Mouse (Mus musculus): ENCODE measurements at regions not wholly inside any gene's neighbourhood (a gene's known extent, or its start where the extent isn't known, plus 50 kb on each side); places are given as distances from the start of the nearest gene placed in this dataset.

DNA sequence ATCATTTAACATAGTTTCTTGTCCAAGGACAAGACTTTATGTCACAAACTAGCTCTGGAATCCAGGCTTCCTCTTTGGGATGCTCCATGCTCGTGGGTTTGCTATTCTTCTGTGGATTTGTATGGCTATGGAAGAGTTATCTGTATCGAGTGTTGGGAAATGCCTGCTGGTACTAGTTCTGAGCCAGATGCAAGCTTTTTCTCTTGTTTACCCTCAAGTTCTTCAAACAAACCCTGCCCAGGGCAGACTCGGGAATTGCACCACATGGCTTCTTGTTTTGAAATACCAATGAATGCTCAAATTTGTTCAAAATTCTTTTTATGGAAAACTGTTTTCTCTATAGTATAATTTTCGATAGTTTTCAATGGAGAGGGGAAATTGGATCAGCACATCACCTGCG, 400.5 kb upstream of the Sall1 start:
- DNase-seq (ENCODE audit: low spot score) (no peak), ATAC-seq (replicated peaks; ENCODE audit: insufficient number of reproducible peaks, low FRiP score, low TSS enrichment, low read depth) (no peak)
- no peaks in the 10 kb centered on the region for H3K27me3 ChIP-seq (ENCODE audit: control insufficient read depth, insufficient read depth, low read length)
- WGBS, result 73% methylated on average over 5 of the region's 5 CpGs
- no peak overlapping the region for H3K4me2 ChIP-seq (ENCODE audit: low read depth, low read length)
- H3K9ac ChIP-seq (replicated peaks; ENCODE audit: low read length), result no peak overlapping the region
- H3K36me3 ChIP-seq (replicated peaks; ENCODE audit: control insufficient read depth, insufficient read depth, low read depth, low read length), result no peaks in the 10 kb centered on the region
- H3K9me3 ChIP-seq (replicated peaks; ENCODE audit: control insufficient read depth, low read length), result no peaks in the 10 kb centered on the region
- H3K4me3 ChIP-seq (ENCODE audit: low read depth, low read length), result no peak overlapping the region
- no peak overlapping the region for H3K27ac ChIP-seq (replicated peaks; ENCODE audit: low read depth, low read length)
- no peaks in the 10 kb centered on the region for H3K4me1 ChIP-seq (ENCODE audit: control insufficient read depth, insufficient read depth, low read length)

DNA sequence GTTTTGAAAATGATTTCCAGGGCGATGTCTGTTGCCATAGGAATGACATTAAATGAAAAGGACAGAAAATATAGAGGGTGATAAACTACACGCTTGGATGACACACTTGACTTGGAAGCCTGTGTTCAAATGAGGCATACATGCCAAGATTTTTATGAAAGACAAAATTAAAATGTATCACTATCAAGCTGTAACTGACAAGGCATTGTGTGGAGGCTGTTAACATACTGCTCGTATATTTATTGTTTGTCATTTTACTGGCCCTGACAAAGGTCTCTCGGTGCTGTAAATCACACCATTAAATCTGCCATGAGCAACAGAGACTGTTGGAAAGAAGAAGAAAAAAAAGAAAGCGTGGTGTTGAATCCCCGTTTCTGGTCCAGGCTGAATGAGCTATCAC, 395.3 kb upstream of the Sall1 start:
- Histone ChIP-seq H3K36me3 (replicated peaks; ENCODE audit: control insufficient read depth, insufficient read depth, low read depth, low read length) (no peaks in the 10 kb centered on the region), H3K4me3 (ENCODE audit: low read depth, low read length) (no peak overlapping the region), H3K27me3 (ENCODE audit: control insufficient read depth, insufficient read depth, low read length) (no peaks in the 10 kb centered on the region), H3K4me2 (ENCODE audit: low read depth, low read length) (no peak overlapping the region), H3K9ac (replicated peaks; ENCODE audit: low read length) (no peak overlapping the region), H3K4me1 (ENCODE audit: control insufficient read depth, insufficient read depth, low read length) (no peaks in the 10 kb centered on the region), H3K9me3 (replicated peaks; ENCODE audit: control insufficient read depth, low read length) (no peaks in the 10 kb centered on the region), H3K27ac (replicated peaks; ENCODE audit: low read depth, low read length) (no peak overlapping the region)
- ATAC-seq (replicated peaks; ENCODE audit: insufficient number of reproducible peaks, low FRiP score, low TSS enrichment, low read depth), result no peak
- no peak for DNase-seq (ENCODE audit: low spot score)
- WGBS, result 84% methylated on average over 6 of the region's 6 CpGs

- H3K9ac ChIP-seq (replicated peaks; ENCODE audit: low read length), result no peak overlapping the region
- H3K4me3 ChIP-seq (ENCODE audit: low read depth, low read length), result no peak overlapping the region
- no peaks in the 10 kb centered on the region for H3K27me3 ChIP-seq (ENCODE audit: control insufficient read depth, insufficient read depth, low read length)
- H3K27ac ChIP-seq (replicated peaks; ENCODE audit: low read depth, low read length), result no peak overlapping the region
- no peaks in the 10 kb centered on the region for H3K4me1 ChIP-seq (ENCODE audit: control insufficient read depth, insufficient read depth, low read length)
- H3K36me3 ChIP-seq (replicated peaks; ENCODE audit: control insufficient read depth, insufficient read depth, low read depth, low read length), result no peaks in the 10 kb centered on the region
- DNase-seq (ENCODE audit: low spot score) (no peak), ATAC-seq (replicated peaks; ENCODE audit: insufficient number of reproducible peaks, low FRiP score, low TSS enrichment, low read depth) (no peak)
- H3K9me3 ChIP-seq (replicated peaks; ENCODE audit: control insufficient read depth, low read length), result no peaks in the 10 kb centered on the region
- 98% methylated on average over 3 of the region's 3 CpGs for WGBS
- H3K4me2 ChIP-seq (ENCODE audit: low read depth, low read length), result no peak overlapping the region
Measured at GRCm38 (mm10) chr8:89426969-89427368, 383.0 kb upstream of the Sall1 start.

DNA sequence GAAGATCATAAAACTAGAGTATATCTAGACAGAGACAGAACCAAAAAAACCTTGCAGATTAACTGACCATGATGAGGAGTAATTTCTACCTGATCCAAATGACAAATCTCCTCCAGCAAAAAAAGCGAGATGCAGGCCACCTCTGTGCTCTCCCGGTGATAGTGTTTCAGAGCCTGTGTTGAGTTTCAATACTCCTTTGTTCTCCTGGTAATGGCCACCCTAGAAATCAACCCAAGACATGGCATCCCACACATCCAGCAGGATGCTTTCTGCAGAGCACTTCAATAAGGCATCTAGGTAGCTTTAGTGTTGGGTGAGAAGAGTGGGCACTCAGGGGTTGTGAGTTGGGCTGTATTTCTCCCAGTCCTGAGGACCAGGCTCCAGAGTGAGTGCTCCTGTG, 371.3 kb upstream of the Sall1 start:
- WGBS, result 50% methylated on average over 2 of the region's 2 CpGs
- Histone ChIP-seq H3K4me2 (ENCODE audit: low read depth, low read length) (no peak overlapping the region), H3K27ac (replicated peaks; ENCODE audit: low read depth, low read length) (no peak overlapping the region), H3K4me1 (ENCODE audit: control insufficient read depth, insufficient read depth, low read length) (no peaks in the 10 kb centered on the region), H3K9me3 (replicated peaks; ENCODE audit: control insufficient read depth, low read length) (no peaks in the 10 kb centered on the region), H3K27me3 (ENCODE audit: control insufficient read depth, insufficient read depth, low read length) (no peaks in the 10 kb centered on the region), H3K36me3 (replicated peaks; ENCODE audit: control insufficient read depth, insufficient read depth, low read depth, low read length) (no peaks in the 10 kb centered on the region), H3K4me3 (ENCODE audit: low read depth, low read length) (no peak overlapping the region), H3K9ac (replicated peaks; ENCODE audit: low read length) (no peak overlapping the region)
- DNase-seq (ENCODE audit: low spot score) (no peak), ATAC-seq (replicated peaks; ENCODE audit: insufficient number of reproducible peaks, low FRiP score, low TSS enrichment, low read depth) (no peak)

DNA sequence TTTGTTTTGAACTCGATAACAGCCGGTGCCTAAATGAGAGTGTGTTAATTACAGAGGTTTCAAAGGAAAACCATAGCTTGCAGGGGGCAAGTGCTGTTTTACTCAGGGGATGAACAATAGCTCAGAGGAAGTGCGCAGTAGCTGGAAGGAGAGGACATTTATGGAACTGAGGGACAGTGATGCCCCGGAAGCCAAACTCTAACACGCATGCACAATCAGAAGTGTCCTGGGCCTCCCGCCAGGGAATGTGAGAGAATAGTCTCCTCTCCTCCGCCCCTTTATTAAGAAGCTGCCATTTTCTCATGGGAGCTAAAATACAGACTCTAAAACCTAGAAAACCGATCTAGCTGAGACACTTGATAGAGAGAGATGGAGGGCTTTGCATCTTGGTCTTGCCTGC, 368.5 kb upstream of the Sall1 start:
- Histone ChIP-seq H3K27me3 (ENCODE audit: control insufficient read depth, insufficient read depth, low read length) (no peaks in the 10 kb centered on the region), H3K4me1 (ENCODE audit: control insufficient read depth, insufficient read depth, low read length) (no peaks in the 10 kb centered on the region), H3K9ac (replicated peaks; ENCODE audit: low read length) (no peak overlapping the region), H3K36me3 (replicated peaks; ENCODE audit: control insufficient read depth, insufficient read depth, low read depth, low read length) (no peaks in the 10 kb centered on the region), H3K4me2 (ENCODE audit: low read depth, low read length) (no peak overlapping the region), H3K4me3 (ENCODE audit: low read depth, low read length) (no peak overlapping the region), H3K27ac (replicated peaks; ENCODE audit: low read depth, low read length) (no peak overlapping the region), H3K9me3 (replicated peaks; ENCODE audit: control insufficient read depth, low read length) (no peaks in the 10 kb centered on the region)
- ATAC-seq (replicated peaks; ENCODE audit: insufficient number of reproducible peaks, low FRiP score, low TSS enrichment, low read depth) (no peak), DNase-seq (ENCODE audit: low spot score) (no peak)
- WGBS, result 58% methylated on average over 8 of the region's 8 CpGs

DNA sequence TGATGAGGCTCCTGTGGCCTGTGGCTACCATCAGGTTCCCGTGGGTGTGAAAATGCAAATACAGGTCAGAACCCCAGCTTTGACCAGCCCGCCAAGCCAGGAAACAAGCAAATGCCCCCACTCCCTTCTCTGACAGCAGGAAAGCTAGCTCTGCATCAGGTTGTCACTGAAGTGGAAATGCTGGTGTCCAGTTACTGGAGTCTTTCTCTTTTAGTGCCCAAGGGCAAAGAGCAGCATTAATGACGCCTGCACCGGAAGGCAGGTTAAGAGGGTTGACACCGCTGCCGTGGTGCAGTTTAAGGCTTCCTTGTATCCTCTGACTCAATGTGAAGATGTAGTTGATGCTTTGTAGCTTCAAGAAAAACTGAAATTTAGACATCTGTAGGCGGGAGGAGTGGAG, 368.1 kb upstream of the Sall1 start:
- no peak overlapping the region for H3K4me2 ChIP-seq (ENCODE audit: low read depth, low read length)
- H3K4me3 ChIP-seq (ENCODE audit: low read depth, low read length), result no peak overlapping the region
- ATAC-seq (replicated peaks; ENCODE audit: insufficient number of reproducible peaks, low FRiP score, low TSS enrichment, low read depth) (no peak), DNase-seq (ENCODE audit: low spot score) (peak; percentile 45)
- H3K4me1 ChIP-seq (ENCODE audit: control insufficient read depth, insufficient read depth, low read length), result no peaks in the 10 kb centered on the region
- H3K9ac ChIP-seq (replicated peaks; ENCODE audit: low read length), result no peak overlapping the region
- no peaks in the 10 kb centered on the region for H3K36me3 ChIP-seq (replicated peaks; ENCODE audit: control insufficient read depth, insufficient read depth, low read depth, low read length)
- H3K27me3 ChIP-seq (ENCODE audit: control insufficient read depth, insufficient read depth, low read length), result no peaks in the 10 kb centered on the region
- H3K27ac ChIP-seq (replicated peaks; ENCODE audit: low read depth, low read length), result no peak overlapping the region
- no peaks in the 10 kb centered on the region for H3K9me3 ChIP-seq (replicated peaks; ENCODE audit: control insufficient read depth, low read length)
- WGBS, result 9% methylated on average over 7 of the region's 7 CpGs

DNA sequence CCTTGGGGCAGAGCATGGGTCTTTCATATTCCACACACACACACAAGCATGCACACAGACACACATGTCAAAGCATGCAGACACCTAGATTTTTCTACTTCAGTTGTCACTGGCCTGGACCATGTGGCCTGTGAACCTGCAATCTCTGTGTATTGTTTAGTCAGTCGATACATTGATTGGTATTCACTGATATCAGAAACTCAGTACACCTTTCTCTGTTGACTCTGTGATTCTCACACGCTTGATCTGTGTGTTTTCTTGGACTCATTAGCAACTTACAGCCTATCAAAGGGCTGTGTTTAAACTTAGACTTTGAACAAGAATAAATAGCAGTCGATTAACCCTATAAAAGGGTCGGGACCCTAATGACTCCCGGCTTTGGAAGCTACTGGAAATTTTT, 362.7 kb upstream of the Sall1 start:
- Histone ChIP-seq H3K27me3 (ENCODE audit: control insufficient read depth, insufficient read depth, low read length) (no peaks in the 10 kb centered on the region), H3K27ac (replicated peaks; ENCODE audit: low read depth, low read length) (no peak overlapping the region), H3K4me2 (ENCODE audit: low read depth, low read length) (no peak overlapping the region), H3K36me3 (replicated peaks; ENCODE audit: control insufficient read depth, insufficient read depth, low read depth, low read length) (no peaks in the 10 kb centered on the region), H3K9ac (replicated peaks; ENCODE audit: low read length) (no peak overlapping the region), H3K9me3 (replicated peaks; ENCODE audit: control insufficient read depth, low read length) (no peaks in the 10 kb centered on the region), H3K4me3 (ENCODE audit: low read depth, low read length) (no peak overlapping the region), H3K4me1 (ENCODE audit: control insufficient read depth, insufficient read depth, low read length) (no peaks in the 10 kb centered on the region)
- DNase-seq (ENCODE audit: low spot score) (no peak), ATAC-seq (replicated peaks; ENCODE audit: insufficient number of reproducible peaks, low FRiP score, low TSS enrichment, low read depth) (no peak)
- 87% methylated on average over 5 of the region's 5 CpGs for WGBS

- Histone ChIP-seq H3K9me3 (replicated peaks; ENCODE audit: control insufficient read depth, low read length) (no peaks in the 10 kb centered on the region), H3K36me3 (replicated peaks; ENCODE audit: control insufficient read depth, insufficient read depth, low read depth, low read length) (no peaks in the 10 kb centered on the region), H3K4me3 (ENCODE audit: low read depth, low read length) (no peak overlapping the region), H3K4me2 (ENCODE audit: low read depth, low read length) (no peak overlapping the region), H3K27me3 (ENCODE audit: control insufficient read depth, insufficient read depth, low read length) (no peaks in the 10 kb centered on the region), H3K9ac (replicated peaks; ENCODE audit: low read length) (no peak overlapping the region), H3K4me1 (ENCODE audit: control insufficient read depth, insufficient read depth, low read length) (no peaks in the 10 kb centered on the region), H3K27ac (replicated peaks; ENCODE audit: low read depth, low read length) (no peak overlapping the region)
- 81% methylated on average over 3 of the region's 3 CpGs for WGBS
- ATAC-seq (replicated peaks; ENCODE audit: insufficient number of reproducible peaks, low FRiP score, low TSS enrichment, low read depth) (no peak), DNase-seq (ENCODE audit: low spot score) (no peak)
Measured at GRCm38 (mm10) chr8:89404287-89404686, 360.3 kb upstream of the Sall1 start.

DNA sequence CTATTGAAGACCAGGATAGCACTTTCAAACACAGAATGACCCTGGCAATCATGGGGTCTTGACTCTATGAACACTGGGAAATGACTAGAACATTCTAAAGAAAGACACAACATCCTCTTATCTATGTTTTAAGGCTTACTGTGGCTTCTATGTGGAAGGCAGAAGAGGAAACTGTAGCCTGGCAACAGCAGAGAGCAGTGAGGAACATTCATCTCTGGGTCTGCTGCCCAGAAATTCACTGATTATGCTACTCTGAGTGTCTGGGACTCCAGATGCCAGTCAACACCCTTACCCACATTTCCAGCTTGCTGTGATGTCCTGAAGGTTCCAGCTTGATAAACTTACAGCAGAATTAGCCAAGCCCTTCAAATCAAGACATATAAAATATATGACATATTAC, 352.7 kb upstream of the Sall1 start:
- H3K36me3 ChIP-seq (replicated peaks; ENCODE audit: control insufficient read depth, insufficient read depth, low read depth, low read length), result no peaks in the 10 kb centered on the region
- no peaks in the 10 kb centered on the region for H3K4me1 ChIP-seq (ENCODE audit: control insufficient read depth, insufficient read depth, low read length)
- no peaks in the 10 kb centered on the region for H3K27me3 ChIP-seq (ENCODE audit: control insufficient read depth, insufficient read depth, low read length)
- no peak overlapping the region for H3K9ac ChIP-seq (replicated peaks; ENCODE audit: low read length)
- no peak overlapping the region for H3K4me3 ChIP-seq (ENCODE audit: low read depth, low read length)
- no peak overlapping the region for H3K4me2 ChIP-seq (ENCODE audit: low read depth, low read length)
- no peak overlapping the region for H3K27ac ChIP-seq (replicated peaks; ENCODE audit: low read depth, low read length)
- H3K9me3 ChIP-seq (replicated peaks; ENCODE audit: control insufficient read depth, low read length), result no peaks in the 10 kb centered on the region
- DNase-seq (ENCODE audit: low spot score) (no peak), ATAC-seq (replicated peaks; ENCODE audit: insufficient number of reproducible peaks, low FRiP score, low TSS enrichment, low read depth) (no peak)
